Mouse (Mus musculus) regulatory T cell (primary cell): ENCODE results near the gene Fam114a2.
"Not testable (repeated sequence)": the region's sequence is repeated elsewhere in the genome, so short reads cannot be mapped to it uniquely, and the experiment has no call there.

Experiments used
- in situ Hi-C: fragments of 300-600 bp; cut with MboI, MseI; formaldehyde crosslinking; loops from one replicate; pipeline ENCODE4 v1.15.1; 2025; ENCODE audit warnings: high pct_unique_total_duplicates

The Fam114a2 gene

GRCm38 (mm10) chr11:57518091-57518750 is at the start of gene Fam114a2, which contains the start of gene Mfap3:
TSS of gene Fam114a2 (minus strand) at chr11:57518617.
TSS of gene Mfap3 (plus strand) at chr11:57518664.
- in situ Hi-C loops: no loop called here

GRCm38 (mm10) chr11:57566091-57567035 is 47.9 kb upstream of the Fam114a2 start:
- in situ Hi-C loops: no loop called here

GRCm38 (mm10) chr11:57564564-57564963 is 46.1 kb upstream of the Fam114a2 start:
- in situ Hi-C loops: no loop called here

GRCm38 (mm10) chr11:57557936-57558335 is 39.5 kb upstream of the Fam114a2 start:
- in situ Hi-C loops: not testable (repeated sequence)

GRCm38 (mm10) chr11:57553015-57553780 is 34.8 kb upstream of the Fam114a2 start:
- in situ Hi-C loops: no loop called here

GRCm38 (mm10) chr11:57551016-57551415 is 32.6 kb upstream of the Fam114a2 start:
- in situ Hi-C loops: no loop called here

- in situ Hi-C loops: no loop called here
Measured at GRCm38 (mm10) chr11:57550230-57550629, 31.8 kb upstream of the Fam114a2 start.

- in situ Hi-C loops: loop anchor here (5.0 kb wide), 2 partner anchors 48 to 218 kb away; no protein-coding TSS in a partner anchor
Measured at GRCm38 (mm10) chr11:57548618-57549550, 30.5 kb upstream of the Fam114a2 start.

GRCm38 (mm10) chr11:57540681-57541080 is 22.3 kb upstream of the Fam114a2 start:
- in situ Hi-C loops: no loop called here

- in situ Hi-C loops: no loop called here
Measured at GRCm38 (mm10) chr11:57539841-57540418, 21.5 kb upstream of the Fam114a2 start.

- in situ Hi-C loops: no loop called here
Measured at GRCm38 (mm10) chr11:57535912-57536311, 17.5 kb upstream of the Fam114a2 start.

GRCm38 (mm10) chr11:57532306-57532705 is 13.9 kb upstream of the Fam114a2 start:
- in situ Hi-C loops: no loop called here

GRCm38 (mm10) chr11:57531300-57531950 is 13.0 kb upstream of the Fam114a2 start:
- in situ Hi-C loops: no loop called here

GRCm38 (mm10) chr11:57529111-57529510 is 10.7 kb upstream of the Fam114a2 start:
- in situ Hi-C loops: loop anchor here (10.0 kb wide), 1 partner anchor 1316 kb away; the partner anchor contains the start of gene Gm12258

- in situ Hi-C loops: loop anchor here (10.0 kb wide), 1 partner anchor 1317 kb away; the partner anchor contains the start of gene Gm12258
Measured at GRCm38 (mm10) chr11:57527506-57527905, 9.1 kb upstream of the Fam114a2 start.

GRCm38 (mm10) chr11:57525900-57526299 is 7.5 kb upstream of the Fam114a2 start:
- in situ Hi-C loops: loop anchor here (10.0 kb wide), 1 partner anchor 1319 kb away; the partner anchor contains the start of gene Gm12258

- in situ Hi-C loops: loop anchor here (10.0 kb wide), 1 partner anchor 1320 kb away; the partner anchor contains the start of gene Gm12258
Measured at GRCm38 (mm10) chr11:57524597-57524996, 6.2 kb upstream of the Fam114a2 start.

GRCm38 (mm10) chr11:57523418-57523817 is 5.0 kb upstream of the Fam114a2 start:
- in situ Hi-C loops: loop anchor here (10.0 kb wide), 1 partner anchor 1321 kb away; the partner anchor contains the start of gene Gm12258

GRCm38 (mm10) chr11:57522046-57522445 is 3.6 kb upstream of the Fam114a2 start:
- in situ Hi-C loops: loop anchor here (10.0 kb wide), 1 partner anchor 1323 kb away; the partner anchor contains the start of gene Gm12258
